Mouse (Mus musculus) spleen, postnatal 14 days (tissue): ENCODE results near the gene Lemd1.
A peak's percentile ranks its signal among the peaks of the same experiment; 100 is the strongest.
"Not testable (repeated sequence)": the region's sequence is repeated elsewhere in the genome, so short reads cannot be mapped to it uniquely, and the experiment has no call there.

ENCODE experiments used
- DNase-seq, 2 experiments: peaks; one replicate each; pipeline ENCODE4 v3.0.0; 2021 to 2022; ENCODE audit warnings: low spot score in 2 of 2

The Lemd1 gene

DNA sequence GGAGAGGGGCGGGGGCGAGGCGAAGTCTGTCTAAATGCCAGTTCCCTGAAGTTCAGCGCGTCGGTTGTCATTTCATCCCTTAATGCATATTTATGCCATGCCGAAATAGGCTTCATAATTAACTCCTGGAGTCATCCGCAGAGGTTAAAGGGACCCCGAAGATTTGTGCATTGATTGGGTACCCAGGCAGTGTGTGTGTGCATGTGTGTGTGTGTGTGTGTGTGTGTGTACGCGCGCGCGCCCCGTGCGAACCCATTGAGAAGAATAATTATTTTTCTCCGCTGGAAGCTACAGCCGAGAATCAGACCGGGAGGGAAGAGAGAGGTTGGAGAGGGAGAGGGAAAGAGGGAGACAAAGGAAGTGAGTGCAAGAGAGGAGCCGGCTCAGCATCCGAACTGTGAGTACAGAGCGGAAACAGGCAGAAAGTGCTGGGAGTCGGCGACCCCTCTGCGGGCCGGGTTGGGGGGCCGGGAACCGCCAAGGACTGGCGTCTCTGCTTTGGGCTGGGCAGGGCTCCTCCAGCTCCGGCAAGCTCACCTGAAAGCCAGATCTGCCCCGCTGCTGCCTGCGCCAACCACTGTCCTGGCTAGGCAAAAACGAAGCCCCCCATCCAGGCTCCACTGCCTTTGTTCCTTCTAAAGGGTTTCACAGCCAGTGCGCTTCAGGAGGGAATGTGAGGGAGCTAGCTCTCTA is at the start of gene Lemd1, which contains the start of gene AC124108.1:
Lemd1 (plus strand) TSS at position 339 of the 693 bp plus-strand sequence.
AC124108.1 (plus strand) TSS at position 365 of the 693 bp plus-strand sequence.
- DNase-seq: no peak

- no peak for DNase-seq
These were observed 49.5 kb upstream of the Lemd1 start for GRCm38 (mm10) chr1:132141753-132142152.

GRCm38 (mm10) chr1:132143079-132143478 is 48.2 kb upstream of the Lemd1 start:
- no peak for DNase-seq

DNA sequence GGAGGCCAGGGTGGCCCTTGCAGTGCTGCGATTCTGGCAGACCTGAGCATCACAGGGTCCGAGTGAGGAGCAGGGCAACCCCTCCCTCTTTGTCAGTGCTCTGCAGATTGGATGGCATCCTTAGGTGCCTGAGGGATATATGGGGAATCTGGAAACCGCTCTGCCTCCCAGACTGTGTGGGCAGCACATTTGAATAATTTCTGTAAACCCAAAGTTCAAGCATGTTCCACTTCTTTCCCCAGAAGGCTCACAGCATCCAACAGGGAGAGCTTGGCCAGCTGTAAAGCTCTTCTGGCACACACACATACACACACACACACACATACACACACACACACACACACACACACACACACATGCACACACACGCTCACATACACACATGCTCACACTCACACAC is 47.5 kb upstream of the Lemd1 start:
- no peak for DNase-seq

DNA sequence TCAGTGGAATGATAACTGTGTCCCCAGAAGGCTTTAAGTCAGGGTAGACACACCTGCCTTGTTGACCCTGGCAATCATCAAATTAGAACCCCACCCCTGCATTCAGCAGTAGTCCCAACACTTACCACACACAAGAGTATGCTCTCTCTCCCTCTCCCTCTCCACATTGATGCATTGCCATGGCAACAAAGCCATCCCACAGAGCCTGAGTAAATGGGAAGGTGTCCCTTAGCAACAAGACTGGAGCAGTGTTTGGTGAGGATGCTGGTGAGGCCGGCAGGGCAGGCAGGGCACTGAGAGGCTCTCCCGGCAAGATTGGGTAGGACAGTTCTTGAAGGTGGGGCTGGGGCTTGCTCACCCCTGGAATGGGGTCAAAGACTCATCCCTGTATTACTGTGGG is 47.0 kb upstream of the Lemd1 start:
- DNase-seq: no peak

DNA sequence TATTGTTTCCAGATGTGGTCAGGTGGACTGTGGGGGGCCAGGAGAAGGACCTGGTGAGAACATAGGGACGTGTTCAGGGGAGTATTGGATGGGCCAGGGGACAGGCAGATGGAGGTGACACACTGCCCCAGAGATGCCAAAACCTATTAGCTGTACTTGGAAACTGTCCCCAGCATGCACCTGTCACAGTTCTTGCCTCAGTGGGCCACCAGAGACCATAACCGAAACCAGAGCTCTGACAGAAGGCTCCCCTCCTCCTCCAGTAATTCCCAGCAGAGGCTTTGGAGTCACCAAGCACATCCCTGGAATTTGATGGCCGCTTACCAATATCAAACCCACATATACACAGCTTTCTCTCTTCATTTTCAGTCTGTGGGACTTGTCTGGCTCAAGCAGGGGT is 46.4 kb upstream of the Lemd1 start:
- no peak for DNase-seq

- DNase-seq: no peak
These were observed 45.1 kb upstream of the Lemd1 start for GRCm38 (mm10) chr1:132145973-132146685.

GRCm38 (mm10) chr1:132149410-132149809 is 41.8 kb upstream of the Lemd1 start:
- no peak for DNase-seq

DNA sequence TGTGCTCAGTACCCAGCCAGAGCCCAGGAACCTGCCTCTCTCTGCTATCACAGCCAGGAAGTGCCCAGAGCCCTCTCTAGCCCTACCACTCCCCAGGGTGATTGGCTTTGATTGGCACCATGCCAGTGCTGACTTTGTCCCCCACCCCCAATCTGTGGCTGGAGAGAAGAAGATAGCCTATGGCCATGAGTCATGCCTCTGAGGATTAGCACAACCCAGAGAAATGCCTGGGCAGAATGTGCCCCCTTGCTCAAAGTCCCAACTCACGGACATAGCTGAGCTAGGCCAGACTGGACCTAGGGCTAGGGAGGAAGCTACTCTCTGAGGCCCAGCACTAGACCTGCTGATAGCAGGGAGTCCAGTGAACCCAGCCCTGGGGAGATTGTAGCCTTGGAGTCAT is 41.1 kb upstream of the Lemd1 start:
- no peak for DNase-seq

GRCm38 (mm10) chr1:132150817-132151601 is 40.2 kb upstream of the Lemd1 start:
- no peak for DNase-seq

DNA sequence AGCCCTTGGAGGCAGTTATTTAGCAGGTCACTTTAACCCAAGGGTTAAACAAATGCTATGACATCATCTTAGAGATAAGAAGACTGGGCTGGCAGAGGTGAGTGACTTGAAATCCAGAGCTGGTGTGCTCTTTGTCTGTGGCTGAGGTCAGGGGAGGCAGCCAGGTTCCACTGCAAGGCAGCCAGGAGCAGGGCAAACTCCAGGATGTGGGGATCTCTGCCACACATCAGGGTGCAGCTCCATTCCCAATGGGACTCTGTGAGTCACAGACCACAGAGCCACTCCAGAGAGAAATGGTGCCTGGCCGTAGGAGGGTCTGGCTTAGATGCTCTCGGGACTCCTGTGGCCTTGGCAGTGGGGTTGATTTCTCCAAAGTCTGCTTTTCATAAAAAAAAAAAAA is 39.3 kb upstream of the Lemd1 start:
- DNase-seq: no peak

DNA sequence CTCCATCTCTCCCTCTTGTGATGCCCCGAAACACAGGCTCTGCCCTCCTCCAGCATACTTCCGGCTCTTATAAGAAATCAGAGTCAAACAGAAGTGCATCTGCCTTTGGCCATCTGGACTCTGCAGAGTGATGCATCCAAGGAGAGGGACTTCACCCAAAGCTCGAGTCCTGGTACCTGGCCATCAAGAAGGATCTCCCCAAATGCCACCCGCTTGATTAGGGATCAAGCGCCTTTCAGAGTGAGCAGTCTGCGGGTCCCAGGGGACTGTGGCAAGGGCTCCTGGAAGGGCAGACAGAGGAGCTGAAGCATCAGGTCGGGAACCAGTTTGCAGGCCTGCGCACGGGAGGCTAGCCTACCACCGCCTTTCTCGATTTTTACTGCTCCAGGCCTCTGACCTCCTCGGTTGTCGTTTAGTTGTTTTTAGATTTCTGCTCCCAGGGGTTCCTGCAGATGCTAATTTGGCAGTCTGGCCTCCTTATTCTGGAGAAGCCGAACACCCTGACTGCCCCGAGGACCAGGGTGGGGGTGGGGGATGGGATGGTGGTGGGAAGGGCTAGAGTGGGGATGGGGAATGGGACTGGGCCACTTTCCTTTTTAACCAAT is 38.0 kb upstream of the Lemd1 start:
- no peak for DNase-seq

GRCm38 (mm10) chr1:132153691-132154090 is 37.5 kb upstream of the Lemd1 start:
- DNase-seq: no peak

GRCm38 (mm10) chr1:132155737-132156136 is 35.5 kb upstream of the Lemd1 start:
- DNase-seq: peak; percentile 39 to 72

DNA sequence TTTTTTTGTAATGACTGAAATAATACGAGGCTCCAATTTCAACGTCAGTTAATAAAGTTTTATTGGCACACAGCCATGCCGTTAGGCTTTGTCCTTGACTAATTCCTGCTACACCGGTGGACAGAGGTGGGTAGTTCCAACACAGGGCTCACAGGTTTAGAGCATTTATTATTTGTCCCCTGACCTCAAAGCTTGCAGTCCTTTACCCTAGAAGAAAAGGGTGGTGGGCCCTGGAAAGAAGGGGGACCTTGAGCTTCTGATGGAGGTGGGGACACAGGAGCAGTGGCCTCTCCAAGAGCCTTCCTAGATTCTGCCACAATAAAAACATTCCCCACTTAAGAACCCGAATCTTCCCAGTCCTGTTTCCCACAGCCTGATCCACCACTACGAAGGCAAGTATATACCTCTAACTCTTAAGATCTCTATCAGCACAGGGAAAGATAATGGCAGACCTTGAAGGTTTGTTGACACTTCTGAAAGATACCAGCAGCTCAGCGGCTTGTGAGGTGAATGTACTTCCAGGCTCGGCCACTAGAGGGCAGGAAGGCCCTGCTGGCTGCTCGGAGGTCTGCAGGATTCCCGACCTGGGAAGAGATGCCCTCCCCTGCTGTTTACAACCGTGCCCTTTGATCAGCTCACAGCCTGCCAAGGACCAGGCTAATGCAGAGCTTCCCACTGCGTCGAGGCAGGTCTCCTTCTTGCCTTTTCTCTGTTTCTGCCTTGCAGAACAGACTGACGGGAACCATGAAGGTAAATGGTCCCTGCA is 34.0 kb upstream of the Lemd1 start:
- peak; percentile 53 to 75 for DNase-seq

- no peak for DNase-seq
These were observed 33.4 kb upstream of the Lemd1 start for GRCm38 (mm10) chr1:132157808-132158207.

GRCm38 (mm10) chr1:132158741-132159140 is 32.5 kb upstream of the Lemd1 start:
- DNase-seq: no peak

GRCm38 (mm10) chr1:132159681-132160080 is 31.6 kb upstream of the Lemd1 start:
- DNase-seq: no peak

DNA sequence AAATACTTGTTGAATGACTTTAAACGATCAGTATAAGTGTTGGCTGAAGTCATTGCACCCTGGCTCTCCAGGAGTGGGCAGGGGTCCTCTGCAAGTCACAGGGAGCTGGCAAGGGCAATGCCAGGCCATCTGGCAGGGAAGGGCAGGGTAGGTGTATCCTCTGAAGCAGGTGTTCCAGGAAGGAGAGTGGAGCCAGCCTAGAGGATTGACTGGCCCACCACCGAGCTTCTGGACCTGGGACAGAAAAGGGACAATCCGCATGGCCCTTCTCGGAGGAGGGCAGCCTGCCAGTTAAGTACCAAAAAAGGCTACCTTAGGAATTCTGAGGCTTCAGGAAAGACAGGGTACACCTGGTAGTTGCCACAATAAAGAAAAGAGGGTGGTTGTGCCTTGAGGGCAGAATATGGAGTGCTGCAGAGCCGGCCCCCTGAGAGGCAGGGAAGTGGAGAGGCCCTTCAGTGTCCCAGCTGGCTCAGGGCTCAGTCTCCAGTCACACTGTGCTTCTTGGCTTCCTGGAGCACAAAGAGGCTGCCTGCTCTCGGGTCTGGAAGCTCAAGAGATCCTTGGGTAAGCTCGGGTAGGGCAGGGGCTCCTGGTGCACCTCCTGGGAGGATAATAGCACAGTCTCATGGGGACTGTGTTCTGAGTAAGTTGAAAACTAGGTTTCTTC is 29.9 kb upstream of the Lemd1 start:
- no peak for DNase-seq

DNA sequence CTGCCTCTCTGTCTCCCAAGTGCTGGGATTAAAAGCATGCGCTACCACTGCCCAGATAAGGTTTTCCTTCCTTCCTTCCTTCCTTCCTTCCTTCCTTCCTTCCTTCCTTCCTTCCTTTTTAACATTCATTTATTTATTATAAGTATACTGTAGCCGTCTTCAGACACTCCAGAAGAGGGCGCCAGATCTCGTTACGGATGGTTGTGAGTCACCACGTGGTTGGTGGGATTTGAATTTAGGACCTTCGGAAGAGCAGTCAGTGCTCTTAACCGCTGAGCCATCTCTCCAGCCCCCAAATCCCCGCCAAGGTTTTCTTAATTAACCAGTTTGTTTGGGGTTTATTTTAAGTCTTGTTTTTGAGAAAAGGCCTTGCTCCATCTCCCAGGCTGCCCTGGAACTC is 28.6 kb upstream of the Lemd1 start:
- DNase-seq: not testable (repeated sequence)
